Mouse (Mus musculus) midbrain, embryonic 13.5 days (tissue): ENCODE data around the gene Gatd1. TPM values are rescaled to one million over a fixed set of nuclear protein-coding genes. Genes with fewer than 3 reads are reported as not detected.

ENCODE experiments used
- ATAC-seq: fragments of 200-750 bp; cut with Nextera tagmentation; 2 replicates; pipeline ENCODE4 v1.8.0; 2017; ENCODE audit warnings: mild to moderate bottlenecking, moderate TSS enrichment, moderate library complexity
- H3K27ac ChIP-seq: fragments of 300-500 bp; sonication (generic); 2 replicates; pipeline ENCODE4 v1.5.1; 2015; ENCODE audit warnings: inconsistent platforms, mild to moderate bottlenecking, moderate library complexity
- H3K27me3 ChIP-seq: fragments of 300-500 bp; sonication (generic); 2 replicates; pipeline ENCODE4 v1.6.1; 2015; ENCODE audit warnings: mild to moderate bottlenecking, inconsistent platforms
- H3K36me3 ChIP-seq: fragments of 300-500 bp; sonication (generic); 2 replicates; pipeline ENCODE4 v1.6.1; 2015; ENCODE audit warnings: mild to moderate bottlenecking, inconsistent platforms
- H3K4me1 ChIP-seq: fragments of 300-500 bp; sonication (generic); replicated peaks from 2 replicates; pipeline ENCODE4 v1.6.1; 2015; ENCODE audit warnings: inconsistent platforms
- H3K4me2 ChIP-seq: fragments of 300-500 bp; sonication (generic); replicated peaks from 2 replicates; pipeline ENCODE4 v1.6.1; 2015; ENCODE audit warnings: moderate library complexity, mild to moderate bottlenecking, inconsistent platforms
- H3K4me3 ChIP-seq: fragments of 300-500 bp; sonication (generic); replicated peaks from 2 replicates; pipeline ENCODE4 v1.5.1; 2015; ENCODE audit warnings: mild to moderate bottlenecking, inconsistent platforms
- H3K9ac ChIP-seq: fragments of 300-500 bp; sonication (generic); replicated peaks from 2 replicates; pipeline ENCODE4 v1.6.1; 2015; ENCODE audit warnings: mild to moderate bottlenecking, inconsistent platforms
- H3K9me3 ChIP-seq: fragments of 300-500 bp; sonication (generic); 2 replicates; pipeline ENCODE4 v1.6.1; 2016; ENCODE audit warnings: mild to moderate bottlenecking, inconsistent platforms
- WGBS: fragments of 180-500 bp; shearing (Covaris S2); methylation state at CpG from one replicate; pipeline ENCODE4 v1.1.7; 2015; 5-methylcytosine and 5-hydroxymethylcytosine counted together
- polyA plus RNA-seq: library from polyadenylated mRNA; unstranded; fragments of >200 nt; fragmentation: Nextera tagmentation; extraction: Ambion mirVana; gene quantifications from 2 replicates; pipeline ENCODE4 v1.2.1, GENCODE M21; 2015

Gatd1 gene
- polyA plus RNA-seq, 1 experiment from 2014 or later: 63.8 TPM

- H3K36me3 ChIP-seq: peaks cover 21% of the 10 kb centered on the region
- H3K9me3 ChIP-seq: no peaks in the 10 kb centered on the region
- H3K4me2 ChIP-seq: peak overlapping the region; percentile 93
- peaks cover 6% of the 10 kb centered on the region for H3K27me3 ChIP-seq
- WGBS: 32% methylated on average over 9 of the region's 9 CpGs
- peak overlapping the region; percentile 79; the same call in 1 of the 2 replicates for H3K27ac ChIP-seq
- ATAC-seq: no peak
- peak overlapping the region; percentile 83 for H3K9ac ChIP-seq
- peak overlapping the region; percentile 68 for H3K4me3 ChIP-seq
- H3K4me1 ChIP-seq: peaks cover 14% of the 10 kb centered on the region
These were observed 21.2 kb downstream of the Gatd1 start for GRCm38 (mm10) chr7:141392552-141393222.

DNA sequence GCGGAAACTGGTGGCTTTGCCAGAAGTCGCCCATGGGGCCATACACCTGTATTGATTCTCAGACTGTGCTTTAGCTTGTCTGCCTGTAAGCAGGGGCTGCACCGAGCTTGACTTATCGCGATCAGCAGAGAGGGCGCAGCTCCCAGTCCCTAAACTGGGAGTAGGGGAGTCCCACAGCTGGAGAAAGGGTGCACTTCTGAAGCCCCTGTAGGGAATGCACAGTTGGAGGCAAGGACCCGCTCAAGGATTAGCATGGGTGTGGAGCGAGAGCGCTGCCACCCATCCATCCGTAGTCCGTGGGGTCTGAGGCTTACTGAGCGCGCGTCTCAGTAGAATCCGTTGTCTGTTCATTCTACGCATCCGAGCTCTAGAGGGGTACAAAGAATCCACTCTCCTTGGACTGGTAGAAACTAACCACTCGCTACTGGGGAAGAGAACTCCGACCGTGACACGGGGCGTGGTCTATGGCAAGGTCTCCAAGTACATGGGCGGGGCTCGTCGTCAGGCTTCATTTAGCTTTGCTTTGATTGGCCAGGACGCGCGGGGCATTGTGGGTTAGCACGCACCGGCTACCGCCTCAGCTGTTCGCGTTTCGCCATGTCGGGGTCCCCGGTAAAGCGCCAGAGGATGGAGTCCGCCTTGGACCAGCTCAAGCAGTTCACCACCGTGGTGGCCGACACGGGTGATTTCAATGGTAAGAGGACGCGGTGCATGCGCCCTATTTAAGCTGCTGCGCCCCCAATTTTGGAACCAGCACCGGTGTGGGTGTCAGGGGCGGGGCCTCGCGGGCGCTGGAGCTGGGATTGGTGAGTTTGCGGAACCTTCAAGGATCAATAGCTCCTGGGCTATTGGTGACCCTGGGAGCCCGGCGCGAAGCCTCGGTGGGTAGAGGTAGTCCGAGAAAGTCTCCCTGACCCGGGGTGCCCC lies 22.0 kb downstream of the Gatd1 start, which contains the start of gene Taldo1:
Gene Taldo1 (plus strand): TSS at position 575 of the 927 bp plus-strand sequence.
- peak within 1 kb of the TSS; percentile 79 for H3K27ac ChIP-seq
- H3K27me3 ChIP-seq: peaks cover 6% of the 10 kb centered on the region
- H3K9me3 ChIP-seq: no peaks in the 10 kb centered on the region
- peak; percentile 92 for ATAC-seq
- under 1% methylated on average over 57 of the region's 57 CpGs for WGBS
- H3K9ac ChIP-seq: peak within 1 kb of the TSS; percentile 83
- peak within 1 kb of the TSS; percentile 93 for H3K4me2 ChIP-seq
- peaks cover 14% of the 10 kb centered on the region for H3K4me1 ChIP-seq
- H3K4me3 ChIP-seq: peak within 1 kb of the TSS; percentile 68
- peaks cover 16% of the 10 kb centered on the region for H3K36me3 ChIP-seq

GRCm38 (mm10) chr7:141390326-141391259 lies 23.3 kb downstream of the Gatd1 start:
- no peak for ATAC-seq
- H3K36me3 ChIP-seq: peaks cover 3% of the 10 kb centered on the region; the same call in 1 of the 2 replicates
- H3K9ac ChIP-seq: no peak overlapping the region
- no peak overlapping the region for H3K4me3 ChIP-seq
- peaks cover 14% of the 10 kb centered on the region for H3K4me1 ChIP-seq
- no peak overlapping the region for H3K27ac ChIP-seq
- H3K4me2 ChIP-seq: no peak overlapping the region
- 58% methylated on average over 9 of the region's 9 CpGs for WGBS
- peaks cover 6% of the 10 kb centered on the region for H3K27me3 ChIP-seq
- H3K9me3 ChIP-seq: no peaks in the 10 kb centered on the region

DNA sequence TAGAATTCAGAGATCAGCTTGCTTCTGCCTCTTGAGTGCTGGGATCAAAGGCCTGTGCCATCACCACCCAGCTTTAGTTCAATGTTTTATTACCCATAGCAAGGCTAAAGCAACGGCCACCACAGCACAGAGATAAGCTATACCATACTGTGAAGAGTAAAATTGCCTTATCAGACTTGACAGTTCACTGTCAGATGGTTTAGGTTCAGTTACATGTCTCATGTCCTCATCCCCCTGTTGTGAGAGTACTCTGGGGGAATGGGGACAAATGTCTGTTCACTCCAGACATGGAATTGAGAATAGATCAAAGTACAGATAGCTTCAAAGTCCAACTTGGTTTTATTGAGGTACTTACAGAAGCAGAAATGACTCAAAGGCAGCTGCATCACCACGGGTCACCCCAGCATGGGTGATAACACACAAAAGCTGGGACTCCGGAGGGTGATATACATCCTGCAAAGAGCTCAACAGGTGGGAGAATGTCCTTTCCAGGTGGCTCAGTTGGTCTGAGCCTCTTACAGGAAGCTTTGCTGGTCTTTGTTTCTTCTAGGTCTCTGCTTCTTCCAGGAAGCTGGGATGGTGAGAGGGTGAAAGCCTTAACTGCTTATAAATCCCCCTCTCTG lies 25.3 kb downstream of the Gatd1 start:
- Histone ChIP-seq H3K4me1 (peaks cover 14% of the 10 kb centered on the region), H3K36me3 (no peaks in the 10 kb centered on the region), H3K4me2 (no peak overlapping the region), H3K27ac (no peak overlapping the region), H3K9me3 (no peaks in the 10 kb centered on the region), H3K9ac (no peak overlapping the region), H3K27me3 (peaks cover 11% of the 10 kb centered on the region), H3K4me3 (no peak overlapping the region)
- WGBS: 60% methylated on average over 3 of the region's 3 CpGs
- no peak for ATAC-seq

GRCm38 (mm10) chr7:141387807-141388486 lies 26.0 kb downstream of the Gatd1 start:
- no peaks in the 10 kb centered on the region for H3K9me3 ChIP-seq
- peaks cover 11% of the 10 kb centered on the region for H3K27me3 ChIP-seq
- H3K36me3 ChIP-seq: no peaks in the 10 kb centered on the region
- no peak overlapping the region for H3K4me2 ChIP-seq
- WGBS: 61% methylated on average over 2 of the region's 2 CpGs
- no peak for ATAC-seq
- H3K4me3 ChIP-seq: no peak overlapping the region
- no peak overlapping the region for H3K9ac ChIP-seq
- no peak overlapping the region for H3K27ac ChIP-seq
- peaks cover 10% of the 10 kb centered on the region for H3K4me1 ChIP-seq

DNA sequence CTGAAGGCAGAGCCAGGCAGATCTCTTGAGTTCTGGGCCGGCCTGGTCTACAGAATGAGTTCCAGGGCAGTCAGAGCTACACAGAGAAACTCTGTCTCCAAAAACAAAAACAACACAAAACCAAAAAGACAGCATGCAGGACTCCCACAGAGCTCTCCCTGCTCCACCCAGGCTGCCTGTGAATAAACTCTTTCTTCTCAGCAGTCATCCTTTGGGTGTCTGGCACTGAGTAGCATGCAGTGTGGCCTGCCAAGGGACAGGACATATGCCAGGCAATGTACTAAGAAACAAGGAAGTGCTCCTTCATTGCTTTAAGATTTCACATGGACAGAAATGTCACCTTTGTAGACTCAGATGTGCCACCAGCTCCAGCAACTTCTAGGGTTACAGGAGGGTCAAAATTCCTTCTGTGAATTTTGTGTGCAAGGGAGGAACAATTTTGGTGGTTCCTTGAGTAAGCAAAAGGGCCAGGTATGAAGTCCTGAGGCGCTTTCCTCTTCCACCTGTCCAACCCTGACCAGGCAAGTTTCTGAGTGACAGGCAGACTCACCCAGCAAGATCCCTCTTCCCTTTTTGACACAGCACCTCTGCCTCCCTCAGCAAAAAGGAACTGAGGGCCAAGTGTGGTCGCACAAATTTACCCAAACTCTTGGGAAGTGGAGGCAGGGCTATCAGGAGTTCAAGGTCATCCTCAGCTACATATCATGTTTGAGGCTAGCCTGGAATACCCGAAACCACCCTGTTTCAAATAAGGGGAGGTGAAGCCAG lies 32.7 kb downstream of the Gatd1 start:
- 79% methylated on average over 4 of the region's 4 CpGs for WGBS
- no peak overlapping the region for H3K9ac ChIP-seq

DNA sequence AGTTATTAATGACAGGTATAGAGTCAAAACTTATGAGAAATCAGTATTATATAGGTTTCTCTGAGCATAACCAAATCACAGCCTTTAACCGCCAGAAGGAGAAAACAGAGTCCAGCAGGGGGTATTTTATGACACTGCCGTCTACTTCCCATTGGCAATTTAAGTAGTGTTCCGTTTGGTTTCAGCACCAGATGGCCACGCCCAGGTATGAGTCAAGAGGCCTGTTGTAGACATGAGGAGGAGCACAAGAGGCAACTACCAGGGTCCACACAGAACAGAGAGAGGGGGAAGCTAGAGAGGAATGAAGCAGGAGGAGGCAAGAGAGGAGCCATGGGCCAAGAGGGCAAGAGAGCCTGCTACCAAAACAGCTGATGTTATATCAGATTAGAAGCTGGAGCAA lies 34.4 kb downstream of the Gatd1 start:
- Histone ChIP-seq H3K27me3 (no peaks in the 10 kb centered on the region), H3K36me3 (no peaks in the 10 kb centered on the region), H3K9ac (no peak overlapping the region), H3K4me1 (no peaks in the 10 kb centered on the region), H3K9me3 (no peaks in the 10 kb centered on the region), H3K4me2 (no peak overlapping the region), H3K4me3 (no peak overlapping the region), H3K27ac (no peak overlapping the region)
- no peak for ATAC-seq
- 80% methylated on average over 4 of the region's 4 CpGs for WGBS

More for the DNA sequence above, 32.7 kb downstream of the Gatd1 start:
- no peak for ATAC-seq
- H3K4me1 ChIP-seq: no peaks in the 10 kb centered on the region
- no peak overlapping the region for H3K4me2 ChIP-seq
- H3K27me3 ChIP-seq: 0 out of 2 replicates have a peak, but pooled peaks cover 5% of the 10 kb centered on the region
- no peak overlapping the region for H3K27ac ChIP-seq
- no peak overlapping the region for H3K4me3 ChIP-seq
- H3K36me3 ChIP-seq: no peaks in the 10 kb centered on the region
- no peaks in the 10 kb centered on the region for H3K9me3 ChIP-seq

DNA sequence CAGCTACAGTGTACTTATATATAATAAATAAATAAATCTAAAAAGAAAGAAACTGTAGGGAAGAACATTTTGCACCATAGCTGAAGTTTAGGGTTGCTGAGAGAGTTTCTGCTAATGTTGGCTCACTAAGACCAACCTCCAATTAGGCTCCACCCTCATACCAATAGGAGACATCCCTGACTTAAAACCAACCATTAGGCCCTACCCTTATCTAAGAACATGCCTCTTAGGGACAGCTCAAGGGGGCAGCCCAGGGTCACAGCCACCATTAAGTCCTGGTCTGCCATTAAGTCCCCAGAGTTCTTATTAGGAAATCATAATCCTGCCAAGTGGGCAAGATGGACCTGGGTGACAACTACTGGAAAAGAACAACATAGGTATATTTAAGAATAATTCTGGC lies 39.5 kb downstream of the Gatd1 start:
- no peak for ATAC-seq
- no peaks in the 10 kb centered on the region for H3K9me3 ChIP-seq

GRCm38 (mm10) chr7:141373611-141374010 lies 40.3 kb downstream of the Gatd1 start:
- no peak for ATAC-seq
- Histone ChIP-seq H3K9ac (no peak overlapping the region), H3K4me1 (no peaks in the 10 kb centered on the region), H3K27ac (no peak overlapping the region), H3K9me3 (no peaks in the 10 kb centered on the region), H3K36me3 (no peaks in the 10 kb centered on the region), H3K27me3 (no peaks in the 10 kb centered on the region), H3K4me2 (no peak overlapping the region), H3K4me3 (no peak overlapping the region)
- WGBS: 37% methylated on average over 6 of the region's 6 CpGs

More for the DNA sequence above, 39.5 kb downstream of the Gatd1 start:
- Histone ChIP-seq H3K4me2 (no peak overlapping the region), H3K27me3 (no peaks in the 10 kb centered on the region), H3K9ac (no peak overlapping the region), H3K4me1 (no peaks in the 10 kb centered on the region), H3K27ac (no peak overlapping the region), H3K36me3 (no peaks in the 10 kb centered on the region), H3K4me3 (no peak overlapping the region)

DNA sequence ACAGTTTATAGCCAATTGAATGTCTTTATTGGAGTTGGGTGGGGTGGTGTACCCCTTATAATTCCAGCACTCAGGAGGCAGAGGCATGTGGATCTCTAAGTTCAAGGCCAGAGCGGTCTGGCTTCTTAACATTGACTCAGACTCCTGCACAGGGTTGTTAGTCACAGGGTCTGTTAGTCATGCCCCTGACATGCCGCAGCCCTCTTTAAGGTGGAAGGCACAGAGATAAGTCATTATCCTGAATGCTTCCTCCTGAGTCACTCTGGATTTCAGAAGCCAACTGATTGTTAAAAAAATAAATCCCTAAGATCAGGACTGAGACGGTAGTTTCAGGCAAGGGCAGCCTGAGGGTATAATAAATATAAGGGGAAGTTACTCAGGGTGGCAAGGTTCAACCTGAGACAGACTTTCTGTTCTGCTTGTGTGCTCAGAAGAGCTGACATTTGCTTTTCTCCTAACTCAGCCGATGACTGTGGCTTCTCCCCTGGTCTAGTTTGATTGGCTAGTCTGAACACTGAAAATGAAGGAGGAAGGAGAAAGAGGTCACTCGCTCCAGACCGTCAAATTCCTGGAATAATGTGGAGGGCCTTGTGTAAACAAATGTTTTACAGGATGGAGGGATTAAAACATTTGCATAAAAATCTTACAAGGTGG lies 41.9 kb downstream of the Gatd1 start:
- H3K9me3 ChIP-seq: no peaks in the 10 kb centered on the region
- no peak overlapping the region for H3K4me3 ChIP-seq
- no peak overlapping the region for H3K9ac ChIP-seq
- H3K4me2 ChIP-seq: no peak overlapping the region
- no peaks in the 10 kb centered on the region for H3K4me1 ChIP-seq
- 76% methylated on average over 6 of the region's 6 CpGs for WGBS
- no peak overlapping the region for H3K27ac ChIP-seq
- no peaks in the 10 kb centered on the region for H3K27me3 ChIP-seq
- ATAC-seq: no peak
- H3K36me3 ChIP-seq: no peaks in the 10 kb centered on the region
